In the genomic region with DNA sequence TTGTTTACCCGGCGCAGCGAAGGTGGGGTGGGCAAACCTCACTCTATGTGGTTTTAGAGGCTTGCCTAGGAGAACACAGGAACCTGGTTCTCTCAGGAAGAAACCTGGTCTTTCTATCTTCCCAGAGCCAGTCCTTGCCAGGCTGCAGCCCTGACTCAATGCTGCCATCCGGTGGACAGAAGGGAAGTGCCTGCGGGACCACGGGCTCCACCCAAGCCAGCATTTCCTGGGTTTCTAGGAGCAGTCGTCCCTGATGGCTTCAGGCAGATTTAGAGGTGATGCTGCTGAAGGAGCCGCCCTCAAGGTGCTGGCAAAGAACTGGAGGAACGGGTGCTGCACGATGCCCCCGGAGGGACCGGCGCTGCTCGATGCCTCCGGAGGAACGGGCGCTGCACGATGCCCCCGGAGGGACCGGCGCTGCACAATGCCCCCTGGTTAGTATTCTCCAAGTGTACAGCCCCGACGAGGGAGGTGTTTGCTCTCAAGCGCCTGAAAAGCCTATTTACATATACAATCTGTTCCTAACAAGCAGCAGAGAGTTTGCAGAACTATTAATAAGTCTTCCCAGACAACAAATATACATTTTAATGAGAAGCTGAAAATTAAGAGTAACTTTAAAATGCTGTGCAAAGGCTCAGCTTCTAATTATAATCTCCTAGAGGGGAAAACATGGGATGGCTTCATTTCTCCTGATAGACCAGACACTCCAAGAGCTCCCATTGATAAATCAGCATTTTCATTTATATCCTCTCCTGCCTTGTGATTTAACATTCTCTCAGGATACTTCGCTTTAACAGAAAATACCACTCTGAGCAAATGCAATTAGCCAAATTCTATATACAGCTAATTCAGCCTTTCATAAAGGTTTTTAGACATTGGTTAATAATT, we compare ENCODE assay signal across 8 mouse cellular contexts. TPM values are rescaled to one million over a fixed set of nuclear protein-coding genes. Genes with fewer than 3 reads are reported as not detected.
A peak's percentile ranks its signal among the peaks of the same experiment; 100 is the strongest.
DNase-seq lines count a peak whose midpoint lies in the region; ATAC-seq and TF ChIP-seq lines count a peak whose summit lies in the region.

No protein-coding gene starts in this region.

- ATAC-seq in inflammation-experienced regulatory T-cells, adult 6 months = peak; percentile 61
- ATAC-seq in megakaryocyte-erythroid progenitor cell, adult 5-6 weeks (replicated peaks; ENCODE audit: low FRiP score, low TSS enrichment, poor library complexity, severe bottlenecking) = peak; percentile 93

- no peak overlapping the region for H3K27ac ChIP-seq in cortical plate, adult 2 months (ENCODE audit: insufficient read depth, low read length)

- peak; percentile 58 for DNase-seq in WW6 (ENCODE audit: low read depth, low spot score)
- DNase-seq in gastrocnemius, postnatal 14 days = peak; percentile 84
- peak; percentile 71 to 95 for DNase-seq in left cerebral cortex, adult 9 months (ENCODE audit: low spot score in 2 of 2)
- DNase-seq in right cerebral cortex, postnatal 25 days = peak; percentile 91
- DNase-seq in urinary bladder, postnatal 36 days (ENCODE audit: low spot score in 2 of 2) = peak; percentile 84 to 86

- peak overlapping the region; percentile 35 for H3K4me3 ChIP-seq in cortical plate, adult 2 months (ENCODE audit: insufficient read depth, low read length)

- H3K4me1 ChIP-seq in cortical plate, adult 2 months (ENCODE audit: control insufficient read depth, insufficient read depth, low read length) = no peaks in the 10 kb centered on the region

- TF ChIP-seq POLR2A in cortical plate, adult 2 months (IDR thresholded peaks at IDR 0.05; ENCODE audit: extremely low read depth, insufficient read depth, low read length) = no peak

- peak; percentile 93 for TF ChIP-seq CTCF in cortical plate, adult 2 months (IDR thresholded peaks at IDR 0.05; ENCODE audit: extremely low read depth, insufficient read depth, low read length)

- intact Hi-C loops in gastrocnemius, postnatal 14 days (cut with DNase I; ENCODE audit: low total_unique reads) = no loop called here

RNA-seq across cellular contexts. Expression of gene Adar, which starts 25.9 kb away (rescaled TPM):
- 111 and 118 TPM in 2 replicates for polyA plus RNA-seq in cortical plate, adult 2 months (2012; rRNA removed)
- total RNA-seq in gastrocnemius, postnatal 14 days (2021) = 1 to 10 TPM; 4.2 to 4.4 TPM
- 10 to 100 TPM; 48.4 to 57.6 (median 56.6) TPM for polyA plus RNA-seq in inflammation-experienced regulatory T-cells, adult 6 months (2017; shearing (Covaris generic))
- 44.0 and 50.6 TPM in 2 replicates for total RNA-seq in megakaryocyte-erythroid progenitor cell, adult 5-6 weeks (2014; fragmentation: Nextera tagmentation)
- total RNA-seq in megakaryocyte-erythroid progenitor cell, adult 5-6 weeks (2017) = 21.0 and 29.4 TPM in 2 replicates

Comparison
In these comparisons a context has a peak if more than half of its experiments do, and no peak if none do; other contexts are left out.
1. RNA of gene Adar, which starts 25.9 kb away (total RNA-seq): 21.0 to 50.6 TPM in megakaryocyte-erythroid progenitor cell, adult 5-6 weeks; 4.2 to 4.4 TPM in gastrocnemius, postnatal 14 days; every median in the first group is over 4 times any median in the second.
2. Peak in every context shown above with its lines, with median percentiles within 50 percentile points of each other: DNase-seq.